Mouse (Mus musculus): ENCODE results near the gene Ndufs8. TPM values are rescaled to one million over a fixed set of nuclear protein-coding genes. Genes with fewer than 3 reads are reported as not detected.

The Ndufs8 gene
- polyA plus RNA-seq, 1 experiment from 2014 or later = 225 TPM

DNA sequence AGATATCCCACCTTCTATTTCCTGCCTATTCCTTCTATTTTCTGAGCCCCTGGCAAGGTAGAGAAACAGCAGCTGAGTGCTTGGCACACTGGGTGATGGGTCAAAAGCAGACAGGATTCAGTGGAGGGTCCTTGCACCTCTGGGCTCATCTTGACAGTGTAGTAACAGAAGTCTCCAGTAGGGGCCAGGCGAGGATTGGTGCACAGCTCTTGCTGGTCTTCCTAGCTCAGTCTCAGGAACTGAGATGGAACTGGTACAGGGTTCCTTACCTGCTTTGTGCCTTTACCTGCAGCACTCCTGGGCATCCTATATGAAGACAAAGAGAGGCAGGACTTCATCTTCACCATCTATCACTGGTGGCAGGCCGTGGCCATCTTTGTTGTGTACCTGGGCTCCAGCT is 34.1 kb upstream of the Ndufs8 start:
- WGBS = 12% methylated on average over 2 of the region's 2 CpGs
- no peak overlapping the region for H3K4me3 ChIP-seq (ENCODE audit: low read depth, low read length)
- H3K9ac ChIP-seq (replicated peaks; ENCODE audit: low read depth) = no peak overlapping the region
- no peaks in the 10 kb centered on the region for H3K4me1 ChIP-seq (ENCODE audit: insufficient read depth, low read depth, low read length)
- TF ChIP-seq EP300 (IDR thresholded peaks at IDR 0.05) = no peak
- peak; percentile 98 for TF ChIP-seq CTCF (IDR thresholded peaks at IDR 0.05)
- H3K4me2 ChIP-seq (replicated peaks; ENCODE audit: low read depth, low read length) = no peak overlapping the region
- no peaks in the 10 kb centered on the region for H3K9me3 ChIP-seq (ENCODE audit: low read length)
- no peaks in the 10 kb centered on the region for H3K36me3 ChIP-seq (ENCODE audit: insufficient read depth, low read length)
- DNase-seq (ENCODE audit: low spot score) (peak; percentile 60), ATAC-seq (peak; percentile 74)
- H3K27ac ChIP-seq (ENCODE audit: low read length) = no peak overlapping the region
- H3K27me3 ChIP-seq (replicated peaks; ENCODE audit: insufficient read depth, low read length) = no peaks in the 10 kb centered on the region

- Histone ChIP-seq H3K36me3 (ENCODE audit: insufficient read depth, low read length) (no peaks in the 10 kb centered on the region), H3K9me3 (ENCODE audit: low read length) (no peaks in the 10 kb centered on the region), H3K9ac (replicated peaks; ENCODE audit: low read depth) (no peak overlapping the region), H3K27me3 (replicated peaks; ENCODE audit: insufficient read depth, low read length) (no peaks in the 10 kb centered on the region), H3K27ac (ENCODE audit: low read length) (no peak overlapping the region), H3K4me3 (ENCODE audit: low read depth, low read length) (no peak overlapping the region), H3K4me2 (replicated peaks; ENCODE audit: low read depth, low read length) (no peak overlapping the region), H3K4me1 (ENCODE audit: insufficient read depth, low read depth, low read length) (no peaks in the 10 kb centered on the region)
- no peak for TF ChIP-seq CTCF (IDR thresholded peaks at IDR 0.05)
- no peak for TF ChIP-seq EP300 (IDR thresholded peaks at IDR 0.05)
- ATAC-seq (no peak), DNase-seq (ENCODE audit: low spot score) (no peak)
- 27% methylated on average over 10 of the region's 10 CpGs for WGBS
Measured at GRCm38 (mm10) chr19:3945872-3946564, 33.4 kb upstream of the Ndufs8 start.

DNA sequence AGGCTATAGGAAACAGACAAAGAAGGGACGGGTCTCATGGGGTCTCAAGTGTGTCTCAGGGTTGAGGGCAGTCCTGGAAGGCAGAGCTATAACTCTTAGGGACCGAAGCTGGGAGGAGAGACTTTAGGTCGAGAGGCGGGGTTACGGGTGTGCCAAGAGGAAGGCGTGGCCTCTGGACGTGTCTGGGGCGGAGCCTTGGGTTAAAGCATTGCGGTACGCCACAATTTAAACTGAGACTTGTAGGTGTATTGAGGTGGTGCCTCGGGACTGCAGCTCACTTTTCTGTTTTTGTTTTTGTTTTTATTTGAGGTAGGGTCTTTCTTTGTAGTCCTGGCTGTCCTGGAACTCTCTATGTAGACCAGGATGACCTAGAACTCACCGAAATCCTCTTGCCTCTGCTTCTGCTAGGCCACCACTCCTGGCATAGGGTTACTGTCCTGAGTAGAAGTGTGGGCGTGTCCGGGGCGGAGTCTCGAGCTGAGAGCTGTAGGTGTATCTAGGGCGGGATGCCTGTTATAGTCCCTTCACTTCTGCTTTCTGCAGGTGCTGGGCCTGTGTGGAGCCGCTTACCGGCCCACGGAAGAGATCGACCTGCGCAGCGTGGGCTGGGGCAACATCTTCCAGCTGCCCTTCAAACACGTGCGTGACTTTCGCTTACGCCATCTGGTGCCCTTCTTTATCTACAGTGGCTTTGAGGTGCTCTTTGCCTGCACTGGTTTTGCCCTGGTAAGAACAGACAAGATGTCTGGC is 30.6 kb upstream of the Ndufs8 start:
- TF ChIP-seq EP300 (IDR thresholded peaks at IDR 0.05) (no peak), CTCF (IDR thresholded peaks at IDR 0.05) (peak; percentile 18; the same call in 1 of the 2 replicates)
- no peak overlapping the region for H3K4me3 ChIP-seq (ENCODE audit: low read depth, low read length)
- WGBS = 21% methylated on average over 27 of the region's 27 CpGs
- 0 out of 2 replicates have a peak overlapping the region, but pooled peaks have one; percentile 28 for H3K4me2 ChIP-seq (replicated peaks; ENCODE audit: low read depth, low read length)
- no peak overlapping the region for H3K27ac ChIP-seq (ENCODE audit: low read length)
- no peak overlapping the region for H3K9ac ChIP-seq (replicated peaks; ENCODE audit: low read depth)
- H3K36me3 ChIP-seq (ENCODE audit: insufficient read depth, low read length) = no peaks in the 10 kb centered on the region
- no peaks in the 10 kb centered on the region for H3K4me1 ChIP-seq (ENCODE audit: insufficient read depth, low read depth, low read length)
- DNase-seq (ENCODE audit: low spot score) (peak; percentile 45), ATAC-seq (peak; percentile 75)
- H3K27me3 ChIP-seq (replicated peaks; ENCODE audit: insufficient read depth, low read length) = no peaks in the 10 kb centered on the region
- no peaks in the 10 kb centered on the region for H3K9me3 ChIP-seq (ENCODE audit: low read length)

DNA sequence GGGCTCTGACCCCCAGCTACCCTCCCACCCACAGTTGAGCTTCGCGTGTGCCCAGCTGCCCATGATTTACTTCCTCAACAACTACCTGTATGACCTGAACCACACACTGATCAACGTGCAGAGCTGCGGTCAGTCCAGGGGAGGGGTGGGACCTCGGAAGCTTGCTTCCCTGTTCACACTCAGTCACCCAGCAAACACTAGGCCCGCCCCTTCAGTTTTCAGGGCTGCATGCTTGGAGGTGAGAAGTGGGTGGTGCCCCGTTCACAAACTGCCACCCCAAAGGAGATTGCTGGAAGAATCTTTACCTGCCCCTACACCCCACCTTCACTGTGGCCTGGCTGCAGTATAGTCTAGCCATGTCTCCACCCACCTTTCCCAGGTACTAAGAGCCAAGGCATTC is 29.7 kb upstream of the Ndufs8 start:
- H3K4me3 ChIP-seq (ENCODE audit: low read depth, low read length) = no peak overlapping the region
- WGBS = 72% methylated on average over 7 of the region's 7 CpGs
- H3K36me3 ChIP-seq (ENCODE audit: insufficient read depth, low read length) = no peaks in the 10 kb centered on the region
- no peaks in the 10 kb centered on the region for H3K27me3 ChIP-seq (replicated peaks; ENCODE audit: insufficient read depth, low read length)
- ATAC-seq (no peak), DNase-seq (ENCODE audit: low spot score) (no peak)
- no peak overlapping the region for H3K9ac ChIP-seq (replicated peaks; ENCODE audit: low read depth)
- no peaks in the 10 kb centered on the region for H3K4me1 ChIP-seq (ENCODE audit: insufficient read depth, low read depth, low read length)
- TF ChIP-seq EP300 (IDR thresholded peaks at IDR 0.05) (no peak), CTCF (IDR thresholded peaks at IDR 0.05) (no peak)
- H3K27ac ChIP-seq (ENCODE audit: low read length) = no peak overlapping the region
- H3K4me2 ChIP-seq (replicated peaks; ENCODE audit: low read depth, low read length) = no peak overlapping the region
- no peaks in the 10 kb centered on the region for H3K9me3 ChIP-seq (ENCODE audit: low read length)

DNA sequence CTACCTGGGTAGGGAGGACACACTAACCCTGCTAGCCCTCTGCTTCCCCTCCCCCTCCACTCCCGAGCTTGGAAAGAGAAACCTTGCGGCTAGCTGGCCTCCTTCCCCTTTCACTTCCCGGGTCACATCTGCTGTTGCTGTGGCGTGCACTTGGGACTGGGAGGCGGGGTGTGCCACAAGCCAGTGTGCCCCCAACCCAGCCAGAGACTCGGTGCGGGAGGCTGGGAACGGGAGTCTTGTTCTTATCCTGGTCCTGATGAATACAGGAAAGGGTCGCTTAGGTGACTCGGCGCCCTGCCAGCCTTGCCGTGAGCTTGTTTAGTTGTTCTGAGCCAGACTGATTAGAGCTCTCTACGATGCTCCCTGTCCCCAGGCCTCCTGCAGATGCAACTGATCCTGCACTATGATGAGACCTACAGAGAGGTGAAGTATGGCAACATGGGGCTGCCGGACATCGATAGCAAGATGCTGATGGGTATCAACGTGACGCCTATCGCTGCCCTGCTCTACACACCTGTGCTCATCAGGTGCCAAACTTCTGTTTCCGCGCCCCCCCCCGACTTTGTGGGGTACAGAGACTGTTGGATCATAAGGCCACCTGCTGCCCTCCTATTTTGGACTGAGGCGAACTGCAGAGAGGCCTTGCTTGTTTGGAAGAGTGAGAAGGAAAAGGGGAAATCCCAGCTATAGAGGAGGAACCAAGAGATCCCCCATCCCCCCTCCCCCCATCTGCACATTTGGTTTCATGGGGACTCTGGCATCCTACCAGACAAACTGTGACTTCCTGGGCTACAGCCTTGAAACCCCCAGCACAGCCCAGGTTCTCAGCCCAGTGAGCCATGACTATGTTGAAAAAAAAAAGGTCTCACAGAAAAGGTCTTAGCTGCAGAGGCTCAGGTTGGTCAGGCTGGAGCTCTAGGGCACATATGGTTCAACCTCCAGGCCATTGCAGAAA is 23.6 kb upstream of the Ndufs8 start:
- Histone ChIP-seq H3K9ac (replicated peaks; ENCODE audit: low read depth) (peak overlapping the region; percentile 51), H3K27ac (ENCODE audit: low read length) (peak overlapping the region; percentile 47; the same call in 1 of the 2 replicates), H3K27me3 (replicated peaks; ENCODE audit: insufficient read depth, low read length) (no peaks in the 10 kb centered on the region), H3K4me2 (replicated peaks; ENCODE audit: low read depth, low read length) (peak overlapping the region; percentile 92), H3K9me3 (ENCODE audit: low read length) (no peaks in the 10 kb centered on the region), H3K36me3 (ENCODE audit: insufficient read depth, low read length) (no peaks in the 10 kb centered on the region), H3K4me1 (ENCODE audit: insufficient read depth, low read depth, low read length) (peaks cover 6% of the 10 kb centered on the region; the same call in 1 of the 2 replicates), H3K4me3 (ENCODE audit: low read depth, low read length) (peak overlapping the region; percentile 55)
- peak; percentile 76 for DNase-seq (ENCODE audit: low spot score)
- no peak for TF ChIP-seq CTCF (IDR thresholded peaks at IDR 0.05)
- TF ChIP-seq EP300 (IDR thresholded peaks at IDR 0.05) = no peak
- ATAC-seq = peak; percentile 59
- WGBS = 8% methylated on average over 22 of the region's 22 CpGs
